24 mouse cellular contexts compared by ENCODE assay signal in genomic region chr1:132075576-132075975, GRCm38 (mm10). TPM values are rescaled to one million over a fixed set of nuclear protein-coding genes. Genes with fewer than 3 reads are reported as not detected.
DNase-seq lines count a peak whose midpoint lies in the region; ATAC-seq and TF ChIP-seq lines count a peak whose summit lies in the region.
"Had no signal": no experiment of that assay in that cellular context is flagged by ENCODE, and none has a peak within 500 bp of the region (broad histone marks: within the 10 kb centered on the region; RNA-seq: fewer than 3 reads in every experiment).

No protein-coding gene starts in this region.

- H3K9ac ChIP-seq in kidney, embryonic 15.5 days, result no peak overlapping the region
- no peak overlapping the region for H3K9ac ChIP-seq in forebrain, embryonic 14.5 days (ENCODE audit: low read length)
- H3K9ac ChIP-seq: embryonic facial prominence, embryonic 15.5 days; heart, embryonic 12.5 days; limb, embryonic 13.5 days; liver, embryonic 15.5 days had no signal

- peak; percentile 80 for DNase-seq in kidney, adult 2 months
- peak; percentile 56 for DNase-seq in lung, postnatal 36 days
- DNase-seq in lung, postnatal 4 days, result no peak
- DNase-seq in kidney, postnatal 25 days, result peak; percentile 78 to 90
- DNase-seq in forebrain, embryonic 14.5 days (ENCODE audit: low spot score), result no peak
- no peak for DNase-seq in thymus, adult 18-20 months
- DNase-seq: adrenal gland, postnatal 36 days; cerebellum, adult 9-10 months; gastrocnemius, postnatal 25 days; heart, adult 18-20 months; heart, postnatal 10 days; thymus, postnatal 14 days had no signal

- H3K36me3 ChIP-seq in kidney, adult 2 months (ENCODE audit: control insufficient read depth, insufficient read depth, low read length), result no peaks in the 10 kb centered on the region
- no peaks in the 10 kb centered on the region for H3K36me3 ChIP-seq in kidney, embryonic 15.5 days
- no peaks in the 10 kb centered on the region for H3K36me3 ChIP-seq in forebrain, embryonic 14.5 days (ENCODE audit: control insufficient read depth, insufficient read depth, low read length)
- H3K36me3 ChIP-seq: embryonic facial prominence, embryonic 15.5 days; G1E; heart, embryonic 12.5 days; hindbrain, embryonic 10.5 days; limb, embryonic 13.5 days; liver, embryonic 15.5 days; midbrain, embryonic 10.5 days had no signal

- no peaks in the 10 kb centered on the region; the same call in 1 of the 2 replicates for H3K4me1 ChIP-seq in kidney, adult 2 months (ENCODE audit: control insufficient read depth, insufficient read depth, low read length)
- peaks cover 9% of the 10 kb centered on the region for H3K4me1 ChIP-seq in kidney, embryonic 15.5 days
- H3K4me1 ChIP-seq in forebrain, embryonic 14.5 days (ENCODE audit: control insufficient read depth, insufficient read depth, low read length), result no peaks in the 10 kb centered on the region
- H3K4me1 ChIP-seq: embryonic facial prominence, embryonic 15.5 days; heart, embryonic 12.5 days; liver, embryonic 15.5 days; midbrain, embryonic 10.5 days had no signal

- peak overlapping the region; percentile 93 for H3K27ac ChIP-seq in kidney, adult 2 months (ENCODE audit: insufficient read depth, low read depth, low read length)
- no peak overlapping the region for H3K27ac ChIP-seq in kidney, embryonic 15.5 days
- no peak overlapping the region for H3K27ac ChIP-seq in forebrain, embryonic 14.5 days (ENCODE audit: low read depth, low read length)
- H3K27ac ChIP-seq: embryonic facial prominence, embryonic 15.5 days; hindbrain, embryonic 10.5 days; kidney, postnatal 0 days; limb, embryonic 13.5 days; liver, embryonic 15.5 days; midbrain, embryonic 10.5 days had no signal

- no peak overlapping the region for H3K4me3 ChIP-seq in kidney, adult 2 months (ENCODE audit: insufficient read depth, low read depth, low read length)
- H3K4me3 ChIP-seq in kidney, embryonic 15.5 days (replicated peaks), result no peak overlapping the region
- no peak overlapping the region for H3K4me3 ChIP-seq in forebrain, embryonic 14.5 days (ENCODE audit: low read depth, low read length)
- H3K4me3 ChIP-seq: embryonic facial prominence, embryonic 15.5 days; heart, embryonic 12.5 days; hindbrain, embryonic 10.5 days; limb, embryonic 13.5 days; liver, embryonic 15.5 days; midbrain, embryonic 10.5 days had no signal

- no peak for TF ChIP-seq CTCF in kidney, adult 2 months (conservative IDR thresholded peaks at IDR 0.05; ENCODE audit: insufficient read depth, insufficient read length, low read depth, low read length)

- no peak for ATAC-seq in kidney, embryonic 15.5 days (replicated peaks; ENCODE audit: low FRiP score)
- ATAC-seq in forebrain, embryonic 14.5 days, result no peak
- ATAC-seq: forebrain, embryonic 16.5 days; hindbrain, embryonic 16.5 days; Patski had no signal

- no peaks in the 10 kb centered on the region for H3K27me3 ChIP-seq in kidney, adult 2 months (replicated peaks; ENCODE audit: control insufficient read depth, insufficient read depth, low read length)
- H3K27me3 ChIP-seq in kidney, embryonic 15.5 days, result peaks cover 1% of the 10 kb centered on the region
- H3K27me3 ChIP-seq in forebrain, embryonic 14.5 days (replicated peaks; ENCODE audit: control insufficient read depth, insufficient read depth, low read length), result no peaks in the 10 kb centered on the region
- H3K27me3 ChIP-seq: embryonic facial prominence, embryonic 15.5 days; limb, embryonic 13.5 days had no signal

- 73% methylated on average over 10 of the region's 10 CpGs for WGBS in kidney, adult 2 months
- WGBS in kidney, embryonic 15.5 days, result 88% methylated on average over 10 of the region's 10 CpGs
- WGBS in forebrain, embryonic 14.5 days, result 85% methylated on average over 10 of the region's 10 CpGs

- H3K9me3 ChIP-seq in kidney, embryonic 15.5 days (replicated peaks), result no peaks in the 10 kb centered on the region
- no peaks in the 10 kb centered on the region for H3K9me3 ChIP-seq in forebrain, embryonic 14.5 days (replicated peaks; ENCODE audit: control insufficient read depth, low read length)
- H3K9me3 ChIP-seq: embryonic facial prominence, embryonic 15.5 days; G1E; heart, embryonic 12.5 days; hindbrain, embryonic 10.5 days; limb, embryonic 13.5 days; liver, embryonic 15.5 days; midbrain, embryonic 10.5 days had no signal

- TF ChIP-seq POLR2A in kidney, adult 2 months (IDR thresholded peaks at IDR 0.05; ENCODE audit: low read depth, low read length), result no peak

- H3K4me2 ChIP-seq in kidney, embryonic 15.5 days, result no peak overlapping the region
- H3K4me2 ChIP-seq in forebrain, embryonic 14.5 days (ENCODE audit: low read length), result no peak overlapping the region
- H3K4me2 ChIP-seq: embryonic facial prominence, embryonic 15.5 days; heart, embryonic 12.5 days; limb, embryonic 13.5 days; liver, embryonic 15.5 days had no signal

RNA-seq across cellular contexts. Expression of gene Mfsd4a, which starts 7.7 kb away (rescaled TPM):
- polyA plus RNA-seq in kidney, adult 2 months (2012; rRNA removed), result 64.1 and 84.5 TPM in 2 replicates
- 15.6 and 15.8 TPM in 2 replicates for polyA plus RNA-seq in kidney, embryonic 15.5 days (2015; fragmentation: Nextera tagmentation; extraction: Ambion mirVana)
- 3.7 and 5.0 TPM in 2 replicates for polyA plus RNA-seq in forebrain, embryonic 14.5 days (2014; fragmentation: Nextera tagmentation; extraction: Ambion mirVana)
- polyA plus RNA-seq: G1E had no signal

Comparison
In these comparisons a context has a peak if more than half of its experiments do, and no peak if none do; other contexts are left out.
1. DNase-seq: peak in kidney, adult 2 months (single experiment), lung, postnatal 36 days (single experiment) and kidney, postnatal 25 days (2 of 2); none in lung, postnatal 4 days (0 of 2), forebrain, embryonic 14.5 days (single experiment) and thymus, adult 18-20 months (0 of 2).